Mouse (Mus musculus): ENCODE results near the gene Ifi203. TPM values are rescaled to one million over a fixed set of nuclear protein-coding genes. Genes with fewer than 3 reads are reported as not detected.
"Not testable (repeated sequence)": the region's sequence is repeated elsewhere in the genome, so short reads cannot be mapped to it uniquely, and the experiment has no call there.

The Ifi203 gene
- polyA plus RNA-seq, 1 experiment from 2014 or later: 0.49 TPM

- DNase-seq (ENCODE audit: low spot score); H3K9me3 ChIP-seq (ENCODE audit: control insufficient read depth, low read length); H3K4me3 ChIP-seq (ENCODE audit: low read depth, low read length); H3K27me3 ChIP-seq (ENCODE audit: control insufficient read depth, insufficient read depth, low read length); H3K4me1 ChIP-seq (ENCODE audit: control insufficient read depth, insufficient read depth, low read length); ATAC-seq (ENCODE audit: insufficient read depth, low FRiP score, low TSS enrichment); H3K36me3 ChIP-seq (ENCODE audit: control insufficient read depth, insufficient read depth, low read length); H3K9ac ChIP-seq (ENCODE audit: low read length); H3K27ac ChIP-seq (ENCODE audit: low read depth, low read length); H3K4me2 ChIP-seq (ENCODE audit: low read depth): not testable (repeated sequence)
- WGBS: 78% methylated on average over 1 of the region's 1 CpGs
Observed at GRCm38 (mm10) chr1:173877125-173877524, 65.3 kb downstream of the Ifi203 start.

Other genes with a start within 250 kb of the Ifi203 start
- gene Ifi207, start 200.9 kb downstream of the Ifi203 start, polyA plus RNA-seq (2014; fragmentation: Nextera tagmentation; extraction: Ambion mirVana): 0.57 and 0.96 TPM in 2 replicates
- 0.56 and 0.88 TPM in 2 replicates for gene Ifi204, start 175.7 kb downstream of the Ifi203 start, polyA plus RNA-seq (2014; fragmentation: Nextera tagmentation; extraction: Ambion mirVana)
- gene Ifi211, start 29.6 kb downstream of the Ifi203 start, polyA plus RNA-seq (2014; fragmentation: Nextera tagmentation; extraction: Ambion mirVana): 0.50 and 0.93 TPM in 2 replicates
- gene Mndal, start 181 bp downstream of the Ifi203 start, polyA plus RNA-seq (2014; fragmentation: Nextera tagmentation; extraction: Ambion mirVana): 0.42 and 0.48 TPM in 2 replicates
- not detected in 2 replicates for gene Ifi202b, start 40.1 kb upstream of the Ifi203 start, polyA plus RNA-seq (2014; fragmentation: Nextera tagmentation; extraction: Ambion mirVana)
- not detected in 2 replicates for gene Ifi205, start 89.1 kb upstream of the Ifi203 start, polyA plus RNA-seq (2014; fragmentation: Nextera tagmentation; extraction: Ambion mirVana)
- gene Olfr433, start 98.0 kb upstream of the Ifi203 start, polyA plus RNA-seq (2014; fragmentation: Nextera tagmentation; extraction: Ambion mirVana): not detected in 2 replicates
- gene Olfr432, start 106.5 kb upstream of the Ifi203 start, polyA plus RNA-seq (2014; fragmentation: Nextera tagmentation; extraction: Ambion mirVana): not detected in 2 replicates
- gene Olfr430, start 123.9 kb upstream of the Ifi203 start, polyA plus RNA-seq (2014; fragmentation: Nextera tagmentation; extraction: Ambion mirVana): not detected in 2 replicates
- gene Olfr429, start 141.7 kb upstream of the Ifi203 start, polyA plus RNA-seq (2014; fragmentation: Nextera tagmentation; extraction: Ambion mirVana): not detected in 2 replicates
- gene Olfr427, start 154.2 kb upstream of the Ifi203 start, polyA plus RNA-seq (2014; fragmentation: Nextera tagmentation; extraction: Ambion mirVana): not detected in 2 replicates
- gene Olfr231, start 178.5 kb upstream of the Ifi203 start, polyA plus RNA-seq (2014; fragmentation: Nextera tagmentation; extraction: Ambion mirVana): not detected in 2 replicates
- not detected in 2 replicates for gene Olfr424, start 188.8 kb upstream of the Ifi203 start, polyA plus RNA-seq (2014; fragmentation: Nextera tagmentation; extraction: Ambion mirVana)
- not detected in 2 replicates for gene Olfr420, start 213.0 kb upstream of the Ifi203 start, polyA plus RNA-seq (2014; fragmentation: Nextera tagmentation; extraction: Ambion mirVana)
- 2.5 TPM in 2 replicates for gene Spta1, start 230.1 kb upstream of the Ifi203 start, polyA plus RNA-seq (2014; fragmentation: Nextera tagmentation; extraction: Ambion mirVana)